Mouse (Mus musculus) bone marrow macrophage, adult 2 months (primary cell): ENCODE results near the gene Fnbp1.

Experiments used
- CTCF ChIP-seq: IDR thresholded peaks from 2 replicates; pipeline ENCODE4 v1.5.1; 2012; ENCODE audit warnings: low read depth, mild to moderate bottlenecking, low read length, moderate library complexity
- POLR2A ChIP-seq: IDR thresholded peaks from 2 replicates; pipeline ENCODE4 v1.6.1; 2012; ENCODE audit warnings: mild to moderate bottlenecking, low read depth, low read length, borderline replicate concordance

GRCm38 (mm10) chr2:31069506-31069905 is 72.3 kb downstream of the Fnbp1 start:
- TF ChIP-seq CTCF = no peak
- TF ChIP-seq POLR2A = no peak
